Mouse (Mus musculus): Measurements from ENCODE around the gene Sec14l3.

The Sec14l3 gene

GRCm38 (mm10) chr11:4053586-4053985, 11.1 kb upstream of the Sec14l3 start:
- peak; percentile 36 for DNase-seq (ENCODE audit: extremely low read depth, insufficient read length, low spot score)

DNA sequence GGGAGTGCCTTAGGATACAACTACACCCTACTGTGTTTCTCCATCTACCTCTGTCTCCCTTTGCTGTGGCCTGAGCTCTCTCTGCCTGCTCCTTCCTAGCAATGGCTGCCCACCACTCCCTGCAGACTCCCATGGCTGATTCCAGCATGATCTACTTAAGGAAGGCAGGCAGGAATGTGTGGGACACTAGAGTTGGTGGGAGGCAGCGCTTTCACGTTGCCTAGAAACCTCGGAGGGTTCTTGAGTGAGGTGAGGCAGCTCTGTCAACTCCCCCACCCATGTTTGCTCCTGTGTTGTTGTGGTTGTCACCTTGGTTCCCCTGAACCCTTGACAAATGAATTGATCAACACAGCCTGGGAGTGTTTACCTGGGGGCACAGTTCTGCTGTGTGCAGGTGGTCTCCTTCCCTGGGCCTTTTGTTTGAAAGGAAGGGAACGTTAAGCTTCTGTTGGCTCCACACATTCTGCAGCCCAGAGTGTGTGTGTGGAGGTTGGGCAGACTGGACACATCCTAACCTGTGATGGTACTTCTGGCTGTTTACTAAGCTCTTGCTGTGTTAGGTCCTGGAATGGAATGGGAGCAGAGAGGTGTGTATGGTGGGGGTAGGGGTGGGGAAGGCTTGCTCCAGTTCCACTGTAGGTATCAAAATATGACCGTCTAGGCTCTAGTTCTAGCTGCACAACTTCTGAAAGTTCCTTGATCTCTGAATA, 3.6 kb upstream of the Sec14l3 start:
- no peak for DNase-seq (ENCODE audit: extremely low read depth, insufficient read length, low spot score)

GRCm38 (mm10) chr11:4062523-4062922, 2.1 kb upstream of the Sec14l3 start:
- DNase-seq (ENCODE audit: extremely low read depth, insufficient read length, low spot score) = no peak

- no peak for DNase-seq (ENCODE audit: extremely low read depth, insufficient read length, low spot score)
Observed at GRCm38 (mm10) chr11:4062981-4063380, 1.7 kb upstream of the Sec14l3 start.

DNA sequence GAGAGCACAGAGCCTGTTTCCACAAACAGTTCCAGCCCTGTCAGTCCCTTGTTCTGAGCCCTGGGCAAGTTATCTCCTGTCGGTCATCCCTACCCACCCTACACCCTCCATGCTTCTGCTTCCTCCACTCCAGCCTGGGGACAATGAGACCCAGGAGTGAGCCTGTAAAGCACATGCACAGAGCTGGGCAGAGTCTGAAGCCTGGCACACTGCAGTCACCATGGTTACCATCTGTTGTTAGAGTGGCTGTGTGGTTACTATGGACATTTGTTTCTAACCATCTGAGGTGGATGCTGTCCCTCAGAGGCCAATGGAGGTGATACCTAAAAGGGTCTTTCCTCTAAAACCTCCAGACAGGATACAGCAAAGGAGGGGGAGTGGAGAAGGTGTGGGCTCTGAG, 5.0 kb downstream of the Sec14l3 start:
- no peak for DNase-seq (ENCODE audit: extremely low read depth, insufficient read length, low spot score)

- DNase-seq (ENCODE audit: extremely low read depth, insufficient read length, low spot score) = peak; percentile 18
Observed at GRCm38 (mm10) chr11:4076633-4077032, 12.0 kb downstream of the Sec14l3 start.

- DNase-seq (ENCODE audit: extremely low read depth, insufficient read length, low spot score) = no peak
Observed at GRCm38 (mm10) chr11:4078267-4078933, 13.8 kb downstream of the Sec14l3 start.

GRCm38 (mm10) chr11:4080219-4080618, 15.6 kb downstream of the Sec14l3 start:
- peak; percentile 24 for DNase-seq (ENCODE audit: extremely low read depth, insufficient read length, low spot score)

DNA sequence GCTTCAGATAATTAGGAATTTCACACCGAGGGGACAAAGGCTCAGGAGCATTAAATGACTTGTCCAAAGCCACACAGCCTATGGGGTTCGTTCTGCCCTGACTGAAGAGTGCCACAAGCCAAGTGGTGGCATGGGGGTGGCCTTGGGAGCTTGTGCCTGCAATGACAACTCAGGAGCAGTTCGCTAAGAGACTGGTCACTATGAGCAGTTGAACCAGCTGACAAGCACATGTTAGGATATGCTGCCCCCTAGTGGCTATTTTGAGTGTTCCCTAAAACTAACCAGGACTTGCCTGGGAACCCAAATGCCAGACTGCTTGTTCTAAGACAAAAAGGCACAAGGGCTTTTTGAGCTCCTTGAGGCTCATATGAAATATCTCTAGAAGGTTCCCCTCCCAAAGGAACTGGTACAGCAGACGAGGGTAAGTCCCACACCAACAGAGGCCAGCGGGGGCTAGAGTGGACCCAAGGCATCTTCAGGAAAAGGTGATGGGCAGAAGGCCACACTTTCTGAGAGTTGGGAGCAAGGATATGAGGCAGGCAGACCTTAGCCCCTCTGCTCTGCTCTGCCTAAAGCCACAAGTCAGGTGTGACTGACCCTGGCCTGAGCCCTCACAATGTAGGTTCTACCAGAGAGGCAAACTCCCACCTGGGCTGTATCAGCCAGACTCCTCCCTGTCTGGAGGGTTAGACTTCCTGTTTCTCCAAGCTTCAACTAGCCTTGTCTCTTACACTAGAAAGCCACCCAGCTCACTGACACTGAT, 18.9 kb downstream of the Sec14l3 start:
- peak; percentile 28 for DNase-seq (ENCODE audit: extremely low read depth, insufficient read length, low spot score)

DNA sequence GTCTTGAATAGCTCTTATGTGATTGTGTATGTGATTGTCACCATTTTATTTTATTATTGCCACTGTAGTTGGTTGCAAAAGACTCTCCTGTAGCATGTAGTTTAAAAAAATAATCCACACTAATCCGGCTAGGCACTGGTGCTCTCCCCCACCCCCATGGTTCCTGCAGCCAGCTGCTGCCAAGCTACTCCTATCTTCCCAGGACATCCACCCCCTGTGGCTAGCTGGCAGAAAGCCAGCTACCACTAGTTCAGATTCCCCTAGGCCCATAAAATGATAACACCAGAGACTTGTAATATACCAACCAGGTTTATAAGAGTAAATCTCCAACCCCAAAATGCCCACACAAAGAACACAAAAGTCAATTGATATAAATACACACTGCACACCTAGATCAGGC, 21.6 kb downstream of the Sec14l3 start:
- no peak for DNase-seq (ENCODE audit: extremely low read depth, insufficient read length, low spot score)

- DNase-seq (ENCODE audit: extremely low read depth, insufficient read length, low spot score) = no peak
Observed at GRCm38 (mm10) chr11:4087267-4087666, 22.6 kb downstream of the Sec14l3 start.

- no peak for DNase-seq (ENCODE audit: extremely low read depth, insufficient read length, low spot score)
Observed at GRCm38 (mm10) chr11:4093459-4094377, 29.1 kb downstream of the Sec14l3 start.

- DNase-seq (ENCODE audit: extremely low read depth, insufficient read length, low spot score) = peak; percentile 62
Observed at GRCm38 (mm10) chr11:4094378-4095170, 29.9 kb downstream of the Sec14l3 start.

- DNase-seq (ENCODE audit: extremely low read depth, insufficient read length, low spot score) = peak; percentile 51
Observed at GRCm38 (mm10) chr11:4095171-4096053, 30.8 kb downstream of the Sec14l3 start, which contains the start of gene Mtfp1. Gene Mtfp1, minus strand, starts transcription at chr11:4095445.

- DNase-seq (ENCODE audit: extremely low read depth, insufficient read length, low spot score) = peak; percentile 99
Observed at GRCm38 (mm10) chr11:4096054-4096984, 31.7 kb downstream of the Sec14l3 start.

DNA sequence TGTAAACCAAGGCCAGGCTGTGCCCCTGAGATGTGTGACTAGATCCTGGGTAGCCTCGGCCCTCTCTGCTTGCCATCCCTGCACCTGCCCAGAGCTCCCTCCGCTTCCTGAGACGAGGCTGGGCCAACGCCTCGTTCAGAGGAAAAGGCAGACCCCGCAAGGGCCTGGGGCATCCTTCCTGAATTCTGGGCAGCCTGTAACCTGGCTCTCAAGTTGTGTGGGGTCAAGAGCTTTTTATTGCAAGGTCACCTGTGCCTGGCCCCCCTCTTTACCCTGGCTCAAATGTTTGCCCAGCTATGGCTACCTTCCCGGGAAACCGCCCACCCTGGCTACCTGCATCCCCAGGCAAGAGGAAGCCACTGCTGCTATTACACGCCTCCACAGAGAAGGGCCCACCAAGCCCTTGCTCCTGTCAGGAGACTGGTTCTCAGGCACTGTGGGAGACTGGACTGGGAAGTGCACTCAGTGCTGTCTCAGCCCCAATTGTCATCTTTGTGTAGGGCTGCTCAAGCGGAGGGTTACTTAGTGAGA, 32.5 kb downstream of the Sec14l3 start:
- no peak for DNase-seq (ENCODE audit: extremely low read depth, insufficient read length, low spot score)

DNA sequence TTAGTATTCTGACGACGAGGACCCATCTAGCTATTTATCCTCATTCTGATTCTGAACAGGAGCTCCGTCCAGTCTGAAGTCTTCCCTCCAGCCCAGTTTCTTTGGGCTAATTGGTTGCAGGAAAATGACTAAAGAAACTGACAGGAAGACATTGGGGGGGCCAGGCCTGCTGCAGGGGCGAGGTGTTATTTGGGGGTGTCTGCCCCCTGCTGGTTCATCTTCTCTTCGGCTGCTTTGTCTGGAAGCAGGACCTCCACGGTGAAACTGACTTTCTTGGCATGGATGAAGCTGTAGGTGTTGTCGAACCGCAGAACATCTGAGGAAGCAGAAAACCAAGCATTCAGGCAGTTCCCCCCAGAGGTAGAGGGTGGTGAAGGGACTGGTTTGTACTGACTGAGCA, 33.5 kb downstream of the Sec14l3 start:
- DNase-seq (ENCODE audit: extremely low read depth, insufficient read length, low spot score) = no peak
